Mouse (Mus musculus) neural tube, embryonic 12.5 days (tissue): ENCODE data around the gene Myo1d. TPM values are rescaled to one million over a fixed set of nuclear protein-coding genes. Genes with fewer than 3 reads are reported as not detected.
A peak's percentile ranks its signal among the peaks of the same experiment; 100 is the strongest.

ENCODE experiments used
- ATAC-seq: fragments of 200-750 bp; cut with Nextera tagmentation; 2 replicates; pipeline ENCODE4 v1.8.0; 2017; ENCODE audit warnings: low read depth, mild to moderate bottlenecking, moderate TSS enrichment, moderate library complexity; ENCODE audit not compliant: low FRiP score
- H3K27ac ChIP-seq: fragments of 300-500 bp; sonication (generic); 2 replicates; pipeline ENCODE4 v1.5.1; 2016
- H3K27me3 ChIP-seq: fragments of 300-500 bp; sonication (generic); replicated peaks from 2 replicates; pipeline ENCODE4 v1.6.1; 2016; ENCODE audit warnings: mild to moderate bottlenecking
- H3K36me3 ChIP-seq: fragments of 300-500 bp; sonication (generic); 2 replicates; pipeline ENCODE4 v1.6.1; 2016; ENCODE audit warnings: mild to moderate bottlenecking
- H3K4me1 ChIP-seq: fragments of 300-500 bp; sonication (generic); 2 replicates; pipeline ENCODE4 v1.6.1; 2016
- H3K4me2 ChIP-seq: fragments of 300-500 bp; sonication (generic); replicated peaks from 2 replicates; pipeline ENCODE4 v1.6.1; 2016; ENCODE audit warnings: mild to moderate bottlenecking
- H3K4me3 ChIP-seq: fragments of 300-500 bp; sonication (generic); 2 replicates; pipeline ENCODE4 v1.5.1; 2016
- H3K9ac ChIP-seq: fragments of 300-500 bp; sonication (generic); 2 replicates; pipeline ENCODE4 v1.6.1; 2016; ENCODE audit warnings: mild to moderate bottlenecking
- H3K9me3 ChIP-seq: fragments of 300-500 bp; sonication (generic); 2 replicates; pipeline ENCODE4 v1.6.1; 2016; ENCODE audit warnings: mild to moderate bottlenecking
- WGBS: fragments of 180-500 bp; shearing (Covaris S2); methylation state at CpG from one replicate; pipeline ENCODE4 v1.1.7; 2016; 5-methylcytosine and 5-hydroxymethylcytosine counted together
- polyA plus RNA-seq: library from polyadenylated mRNA; unstranded; fragments of >200 nt; fragmentation: Nextera tagmentation; extraction: Ambion mirVana; gene quantifications from 2 replicates; pipeline ENCODE4 v1.2.1, GENCODE M21; 2016

Myo1d gene
- polyA plus RNA-seq, 1 experiment from 2014 or later = 2.2 TPM

GRCm38 (mm10) chr11:80518421-80519367 lies 261.1 kb downstream of the Myo1d start:
- 25% methylated on average over 9 of the region's 9 CpGs for WGBS
- H3K4me3 ChIP-seq = no peak overlapping the region

GRCm38 (mm10) chr11:80515895-80516294 lies 263.9 kb downstream of the Myo1d start:
- Histone ChIP-seq H3K9ac (no peak overlapping the region), H3K27ac (no peak overlapping the region), H3K4me2 (no peak overlapping the region), H3K36me3 (no peaks in the 10 kb centered on the region), H3K4me1 (peaks cover 22% of the 10 kb centered on the region), H3K27me3 (peaks cover 4% of the 10 kb centered on the region; the same call in 1 of the 2 replicates), H3K4me3 (no peak overlapping the region), H3K9me3 (no peaks in the 10 kb centered on the region)
- ATAC-seq = no peak
- WGBS = 85% methylated on average over 8 of the region's 8 CpGs

More at GRCm38 (mm10) chr11:80518421-80519367, 261.1 kb downstream of the Myo1d start:
- Histone ChIP-seq H3K4me2 (peak overlapping the region; percentile 27), H3K27me3 (0 out of 2 replicates have a peak, but pooled peaks cover 4% of the 10 kb centered on the region), H3K4me1 (peaks cover 22% of the 10 kb centered on the region), H3K27ac (peak overlapping the region; percentile 8; the same call in 1 of the 2 replicates), H3K9me3 (no peaks in the 10 kb centered on the region), H3K36me3 (no peaks in the 10 kb centered on the region), H3K9ac (no peak overlapping the region)
- ATAC-seq = peak; percentile 95

- peaks cover 22% of the 10 kb centered on the region for H3K4me1 ChIP-seq
- no peak overlapping the region for H3K9ac ChIP-seq
- H3K4me3 ChIP-seq = no peak overlapping the region
- no peak for ATAC-seq
- H3K27ac ChIP-seq = no peak overlapping the region
- H3K4me2 ChIP-seq = no peak overlapping the region
- H3K36me3 ChIP-seq = no peaks in the 10 kb centered on the region
- WGBS = 70% methylated on average over 1 of the region's 1 CpGs
- no peaks in the 10 kb centered on the region for H3K9me3 ChIP-seq
- peaks cover 4% of the 10 kb centered on the region; the same call in 1 of the 2 replicates for H3K27me3 ChIP-seq
These were observed 264.5 kb downstream of the Myo1d start for GRCm38 (mm10) chr11:80515346-80515745.

- Histone ChIP-seq H3K4me1 (peaks cover 16% of the 10 kb centered on the region), H3K9ac (no peak overlapping the region), H3K27me3 (peaks cover 4% of the 10 kb centered on the region; the same call in 1 of the 2 replicates), H3K36me3 (no peaks in the 10 kb centered on the region), H3K4me2 (no peak overlapping the region), H3K27ac (no peak overlapping the region), H3K4me3 (no peak overlapping the region), H3K9me3 (no peaks in the 10 kb centered on the region)
- ATAC-seq = no peak
- WGBS = 73% methylated on average over 7 of the region's 7 CpGs
These were observed 266.0 kb downstream of the Myo1d start for GRCm38 (mm10) chr11:80513796-80514195.

- no peak overlapping the region for H3K27ac ChIP-seq
- WGBS = 79% methylated on average over 19 of the region's 19 CpGs
- H3K9ac ChIP-seq = no peak overlapping the region
- no peaks in the 10 kb centered on the region for H3K9me3 ChIP-seq
- ATAC-seq = no peak
- peaks cover 10% of the 10 kb centered on the region; the same call in 1 of the 2 replicates for H3K4me1 ChIP-seq
- peaks cover 4% of the 10 kb centered on the region; the same call in 1 of the 2 replicates for H3K27me3 ChIP-seq
- no peak overlapping the region for H3K4me2 ChIP-seq
- H3K4me3 ChIP-seq = no peak overlapping the region
- no peaks in the 10 kb centered on the region for H3K36me3 ChIP-seq
These were observed 267.3 kb downstream of the Myo1d start for GRCm38 (mm10) chr11:80512313-80513056.

- Histone ChIP-seq H3K4me1 (peaks cover 20% of the 10 kb centered on the region), H3K4me2 (no peak overlapping the region), H3K4me3 (no peak overlapping the region), H3K9me3 (no peaks in the 10 kb centered on the region), H3K36me3 (no peaks in the 10 kb centered on the region), H3K9ac (no peak overlapping the region), H3K27me3 (peaks cover 4% of the 10 kb centered on the region; the same call in 1 of the 2 replicates), H3K27ac (no peak overlapping the region)
- WGBS = 84% methylated on average over 10 of the region's 10 CpGs
- ATAC-seq = no peak
These were observed 269.7 kb downstream of the Myo1d start for GRCm38 (mm10) chr11:80510124-80510523.

GRCm38 (mm10) chr11:80509176-80509506 lies 270.7 kb downstream of the Myo1d start:
- Histone ChIP-seq H3K27ac (no peak overlapping the region), H3K36me3 (no peaks in the 10 kb centered on the region), H3K9me3 (no peaks in the 10 kb centered on the region), H3K27me3 (peaks cover 4% of the 10 kb centered on the region; the same call in 1 of the 2 replicates), H3K9ac (peak overlapping the region; percentile 22; the same call in 1 of the 2 replicates), H3K4me1 (peaks cover 30% of the 10 kb centered on the region), H3K4me3 (no peak overlapping the region), H3K4me2 (no peak overlapping the region)
- 72% methylated on average over 5 of the region's 5 CpGs for WGBS
- ATAC-seq = no peak

GRCm38 (mm10) chr11:80508361-80509175 lies 271.3 kb downstream of the Myo1d start:
- Histone ChIP-seq H3K4me1 (peaks cover 35% of the 10 kb centered on the region), H3K27ac (no peak overlapping the region), H3K9me3 (no peaks in the 10 kb centered on the region), H3K36me3 (no peaks in the 10 kb centered on the region), H3K27me3 (peaks cover 4% of the 10 kb centered on the region; the same call in 1 of the 2 replicates), H3K4me2 (no peak overlapping the region), H3K4me3 (no peak overlapping the region), H3K9ac (peak overlapping the region; percentile 22; the same call in 1 of the 2 replicates)
- ATAC-seq = no peak
- 49% methylated on average over 19 of the region's 19 CpGs for WGBS

GRCm38 (mm10) chr11:80507791-80508190 lies 272.0 kb downstream of the Myo1d start:
- 91% methylated on average over 6 of the region's 6 CpGs for WGBS
- H3K27me3 ChIP-seq = 0 out of 2 replicates have a peak, but pooled peaks cover 4% of the 10 kb centered on the region
- peaks cover 41% of the 10 kb centered on the region for H3K4me1 ChIP-seq
- H3K9me3 ChIP-seq = no peaks in the 10 kb centered on the region
- no peak overlapping the region for H3K4me3 ChIP-seq
- H3K36me3 ChIP-seq = no peaks in the 10 kb centered on the region
- H3K27ac ChIP-seq = no peak overlapping the region
- no peak for ATAC-seq
- H3K4me2 ChIP-seq = no peak overlapping the region
- no peak overlapping the region for H3K9ac ChIP-seq

GRCm38 (mm10) chr11:80506483-80506882 lies 273.3 kb downstream of the Myo1d start:
- no peak for ATAC-seq
- H3K4me1 ChIP-seq = peaks cover 41% of the 10 kb centered on the region

GRCm38 (mm10) chr11:80505581-80505980 lies 274.2 kb downstream of the Myo1d start:
- peaks cover 41% of the 10 kb centered on the region for H3K4me1 ChIP-seq
- H3K4me2 ChIP-seq = no peak overlapping the region
- no peaks in the 10 kb centered on the region for H3K9me3 ChIP-seq
- ATAC-seq = no peak
- no peak overlapping the region for H3K4me3 ChIP-seq
- no peaks in the 10 kb centered on the region for H3K36me3 ChIP-seq
- H3K9ac ChIP-seq = no peak overlapping the region
- H3K27ac ChIP-seq = no peak overlapping the region
- WGBS = 70% methylated on average over 3 of the region's 3 CpGs
- 0 out of 2 replicates have a peak, but pooled peaks cover 4% of the 10 kb centered on the region for H3K27me3 ChIP-seq

More at GRCm38 (mm10) chr11:80506483-80506882, 273.3 kb downstream of the Myo1d start:
- H3K4me3 ChIP-seq = no peak overlapping the region
- H3K27ac ChIP-seq = no peak overlapping the region
- no peak overlapping the region for H3K4me2 ChIP-seq
- H3K27me3 ChIP-seq = 0 out of 2 replicates have a peak, but pooled peaks cover 4% of the 10 kb centered on the region
- H3K9ac ChIP-seq = no peak overlapping the region
- no peaks in the 10 kb centered on the region for H3K36me3 ChIP-seq
- no peaks in the 10 kb centered on the region for H3K9me3 ChIP-seq
